Comparison of ENCODE assay signal across 8 mouse cellular contexts in genomic region chr12:112842128-112842527, GRCm38 (mm10). TPM values are rescaled to one million over a fixed set of nuclear protein-coding genes. Genes with fewer than 3 reads are reported as not detected.
"Had no signal": no experiment of that assay in that cellular context is flagged by ENCODE, and none has a peak within 500 bp of the region (broad histone marks: within the 10 kb centered on the region; RNA-seq: fewer than 3 reads in every experiment).

No protein-coding gene starts in this region.

RNA-seq across cellular contexts. Expression of gene Gpr132, which starts 25.9 kb away (rescaled TPM):
- total RNA-seq: left cerebral cortex, postnatal 10 days; left cerebral cortex, postnatal 14 days; left cerebral cortex, postnatal 25 days; left cerebral cortex, postnatal 36 days; left cerebral cortex, postnatal 4 days had no signal

RNA-seq across cellular contexts. Expression of gene Clba1, which starts 33.4 kb away (rescaled TPM):
- total RNA-seq: monocyte, adult 5-6 weeks had no signal

RNA-seq across cellular contexts. Expression of gene Ahnak2, which starts 39.7 kb away (rescaled TPM):
- total RNA-seq: megakaryocyte progenitor cell, adult 5-6 weeks; megakaryocyte-erythroid progenitor cell, adult 5-6 weeks had no signal
